Mouse (Mus musculus): ENCODE results near the gene Oosp3. TPM values are rescaled to one million over a fixed set of nuclear protein-coding genes. Genes with fewer than 3 reads are reported as not detected.

Oosp3 gene
- not detected in 2 replicates for polyA plus RNA-seq (2015; fragmentation: Nextera tagmentation; extraction: Ambion mirVana)

GRCm38 (mm10) chr19:11696755-11697154, at the start of gene Oosp3:
TSS of gene Oosp3 (plus strand) at chr19:11697055.
- ATAC-seq (ENCODE audit: insufficient read depth, low FRiP score): no peak
- no peaks in the 10 kb centered on the region for H3K9me3 ChIP-seq (replicated peaks; ENCODE audit: control insufficient read depth, low read length)
- no peak within 1 kb of the TSS for H3K4me3 ChIP-seq (replicated peaks; ENCODE audit: low read length)
- H3K9ac ChIP-seq (ENCODE audit: low read length): no peak within 1 kb of the TSS
- no peaks in the 10 kb centered on the region for H3K4me1 ChIP-seq (ENCODE audit: control insufficient read depth, insufficient read depth, low read length)
- 81% methylated on average over 2 of the region's 2 CpGs for WGBS
- no peak within 1 kb of the TSS for H3K27ac ChIP-seq (ENCODE audit: low read length)
- H3K4me2 ChIP-seq (ENCODE audit: low read depth, low read length): no peak within 1 kb of the TSS
- H3K27me3 ChIP-seq (ENCODE audit: control insufficient read depth, insufficient read depth, low read length): no peaks in the 10 kb centered on the region
- H3K36me3 ChIP-seq (ENCODE audit: control insufficient read depth, insufficient read depth, low read length): no peaks in the 10 kb centered on the region

- H3K27me3 ChIP-seq (ENCODE audit: control insufficient read depth, insufficient read depth, low read length): no peaks in the 10 kb centered on the region
- 63% methylated on average over 4 of the region's 4 CpGs for WGBS
- H3K4me2 ChIP-seq (ENCODE audit: low read depth, low read length): no peak overlapping the region
- H3K9me3 ChIP-seq (replicated peaks; ENCODE audit: control insufficient read depth, low read length): no peaks in the 10 kb centered on the region
- ATAC-seq (ENCODE audit: insufficient read depth, low FRiP score): no peak
- H3K4me1 ChIP-seq (ENCODE audit: control insufficient read depth, insufficient read depth, low read length): no peaks in the 10 kb centered on the region
- no peaks in the 10 kb centered on the region for H3K36me3 ChIP-seq (ENCODE audit: control insufficient read depth, insufficient read depth, low read length)
- H3K9ac ChIP-seq (ENCODE audit: low read length): no peak overlapping the region
- H3K27ac ChIP-seq (ENCODE audit: low read length): no peak overlapping the region
- no peak overlapping the region for H3K4me3 ChIP-seq (replicated peaks; ENCODE audit: low read length)
These were observed 47.3 kb upstream of the Oosp3 start for GRCm38 (mm10) chr19:11649564-11649963.

- Histone ChIP-seq H3K36me3 (ENCODE audit: control insufficient read depth, insufficient read depth, low read length) (no peaks in the 10 kb centered on the region), H3K27ac (ENCODE audit: low read length) (no peak overlapping the region), H3K4me3 (replicated peaks; ENCODE audit: low read length) (no peak overlapping the region), H3K27me3 (ENCODE audit: control insufficient read depth, insufficient read depth, low read length) (no peaks in the 10 kb centered on the region), H3K4me2 (ENCODE audit: low read depth, low read length) (no peak overlapping the region), H3K4me1 (ENCODE audit: control insufficient read depth, insufficient read depth, low read length) (no peaks in the 10 kb centered on the region), H3K9ac (ENCODE audit: low read length) (no peak overlapping the region), H3K9me3 (replicated peaks; ENCODE audit: control insufficient read depth, low read length) (no peaks in the 10 kb centered on the region)
- no peak for ATAC-seq (ENCODE audit: insufficient read depth, low FRiP score)
- 62% methylated on average over 2 of the region's 2 CpGs for WGBS
These were observed 37.7 kb upstream of the Oosp3 start for GRCm38 (mm10) chr19:11659142-11659541.

- Histone ChIP-seq H3K9me3 (replicated peaks; ENCODE audit: control insufficient read depth, low read length) (no peaks in the 10 kb centered on the region), H3K4me2 (ENCODE audit: low read depth, low read length) (no peak within 1 kb of the TSS), H3K9ac (ENCODE audit: low read length) (no peak within 1 kb of the TSS), H3K27me3 (ENCODE audit: control insufficient read depth, insufficient read depth, low read length) (no peaks in the 10 kb centered on the region), H3K4me3 (replicated peaks; ENCODE audit: low read length) (no peak within 1 kb of the TSS), H3K27ac (ENCODE audit: low read length) (no peak within 1 kb of the TSS), H3K4me1 (ENCODE audit: control insufficient read depth, insufficient read depth, low read length) (no peaks in the 10 kb centered on the region), H3K36me3 (ENCODE audit: control insufficient read depth, insufficient read depth, low read length) (no peaks in the 10 kb centered on the region)
- WGBS: 83% methylated on average over 5 of the region's 5 CpGs
- ATAC-seq (ENCODE audit: insufficient read depth, low FRiP score): no peak
These were observed 36.4 kb upstream of the Oosp3 start, which contains the start of gene Oosp2 for GRCm38 (mm10) chr19:11660459-11660858. TSS of gene Oosp2 (minus strand) at chr19:11660559.

GRCm38 (mm10) chr19:11661562-11661961, 35.3 kb upstream of the Oosp3 start:
- no peak overlapping the region for H3K27ac ChIP-seq (ENCODE audit: low read length)
- no peaks in the 10 kb centered on the region for H3K27me3 ChIP-seq (ENCODE audit: control insufficient read depth, insufficient read depth, low read length)
- H3K9ac ChIP-seq (ENCODE audit: low read length): no peak overlapping the region
- no peak overlapping the region for H3K4me2 ChIP-seq (ENCODE audit: low read depth, low read length)
- no peaks in the 10 kb centered on the region for H3K36me3 ChIP-seq (ENCODE audit: control insufficient read depth, insufficient read depth, low read length)
- H3K9me3 ChIP-seq (replicated peaks; ENCODE audit: control insufficient read depth, low read length): no peaks in the 10 kb centered on the region
- no peaks in the 10 kb centered on the region for H3K4me1 ChIP-seq (ENCODE audit: control insufficient read depth, insufficient read depth, low read length)
- no peak for ATAC-seq (ENCODE audit: insufficient read depth, low FRiP score)
- no peak overlapping the region for H3K4me3 ChIP-seq (replicated peaks; ENCODE audit: low read length)

GRCm38 (mm10) chr19:11690839-11691238, 6.0 kb upstream of the Oosp3 start, which contains the start of gene Oosp1:
TSS of gene Oosp1 (minus strand) at chr19:11691150.
- Histone ChIP-seq H3K36me3 (ENCODE audit: control insufficient read depth, insufficient read depth, low read length) (no peaks in the 10 kb centered on the region), H3K9me3 (replicated peaks; ENCODE audit: control insufficient read depth, low read length) (no peaks in the 10 kb centered on the region), H3K9ac (ENCODE audit: low read length) (no peak within 1 kb of the TSS), H3K27me3 (ENCODE audit: control insufficient read depth, insufficient read depth, low read length) (no peaks in the 10 kb centered on the region), H3K27ac (ENCODE audit: low read length) (no peak within 1 kb of the TSS), H3K4me1 (ENCODE audit: control insufficient read depth, insufficient read depth, low read length) (no peaks in the 10 kb centered on the region), H3K4me2 (ENCODE audit: low read depth, low read length) (no peak within 1 kb of the TSS), H3K4me3 (replicated peaks; ENCODE audit: low read length) (no peak within 1 kb of the TSS)
- whole genome bisulfite sequencing: 64% methylated on average over 5 of the region's 5 CpGs
- ATAC-seq (ENCODE audit: insufficient read depth, low FRiP score): no peak

- no peak overlapping the region for H3K4me3 ChIP-seq (replicated peaks; ENCODE audit: low read length)
- 39% methylated on average over 1 of the region's 1 CpGs for WGBS
- no peak overlapping the region for H3K27ac ChIP-seq (ENCODE audit: low read length)
- no peaks in the 10 kb centered on the region for H3K4me1 ChIP-seq (ENCODE audit: control insufficient read depth, insufficient read depth, low read length)
- no peaks in the 10 kb centered on the region for H3K27me3 ChIP-seq (ENCODE audit: control insufficient read depth, insufficient read depth, low read length)
- no peaks in the 10 kb centered on the region for H3K9me3 ChIP-seq (replicated peaks; ENCODE audit: control insufficient read depth, low read length)
- no peak overlapping the region for H3K9ac ChIP-seq (ENCODE audit: low read length)
- H3K4me2 ChIP-seq (ENCODE audit: low read depth, low read length): no peak overlapping the region
- H3K36me3 ChIP-seq (ENCODE audit: control insufficient read depth, insufficient read depth, low read length): no peaks in the 10 kb centered on the region
- no peak for ATAC-seq (ENCODE audit: insufficient read depth, low FRiP score)
These were observed 5.4 kb upstream of the Oosp3 start for GRCm38 (mm10) chr19:11691454-11691853.

GRCm38 (mm10) chr19:11698342-11698741, 1.5 kb downstream of the Oosp3 start:
- no peaks in the 10 kb centered on the region for H3K4me1 ChIP-seq (ENCODE audit: control insufficient read depth, insufficient read depth, low read length)
- H3K9me3 ChIP-seq (replicated peaks; ENCODE audit: control insufficient read depth, low read length): no peaks in the 10 kb centered on the region
- H3K4me3 ChIP-seq (replicated peaks; ENCODE audit: low read length): no peak overlapping the region
- no peaks in the 10 kb centered on the region for H3K36me3 ChIP-seq (ENCODE audit: control insufficient read depth, insufficient read depth, low read length)
- no peak overlapping the region for H3K9ac ChIP-seq (ENCODE audit: low read length)
- H3K27me3 ChIP-seq (ENCODE audit: control insufficient read depth, insufficient read depth, low read length): no peaks in the 10 kb centered on the region
- no peak overlapping the region for H3K27ac ChIP-seq (ENCODE audit: low read length)
- H3K4me2 ChIP-seq (ENCODE audit: low read depth, low read length): no peak overlapping the region
- ATAC-seq (ENCODE audit: insufficient read depth, low FRiP score): no peak
- WGBS: 84% methylated on average over 6 of the region's 6 CpGs

GRCm38 (mm10) chr19:11712451-11712850, 15.6 kb downstream of the Oosp3 start:
- H3K4me1 ChIP-seq (ENCODE audit: control insufficient read depth, insufficient read depth, low read length): no peaks in the 10 kb centered on the region
- H3K4me2 ChIP-seq (ENCODE audit: low read depth, low read length): no peak overlapping the region
- no peaks in the 10 kb centered on the region for H3K36me3 ChIP-seq (ENCODE audit: control insufficient read depth, insufficient read depth, low read length)
- ATAC-seq (ENCODE audit: insufficient read depth, low FRiP score): no peak
- H3K27ac ChIP-seq (ENCODE audit: low read length): no peak overlapping the region
- H3K9ac ChIP-seq (ENCODE audit: low read length): no peak overlapping the region
- 76% methylated on average over 4 of the region's 4 CpGs for WGBS
- no peak overlapping the region for H3K4me3 ChIP-seq (replicated peaks; ENCODE audit: low read length)
- no peaks in the 10 kb centered on the region for H3K9me3 ChIP-seq (replicated peaks; ENCODE audit: control insufficient read depth, low read length)
- no peaks in the 10 kb centered on the region for H3K27me3 ChIP-seq (ENCODE audit: control insufficient read depth, insufficient read depth, low read length)

GRCm38 (mm10) chr19:11720071-11720470, 23.2 kb downstream of the Oosp3 start:
- no peaks in the 10 kb centered on the region for H3K36me3 ChIP-seq (ENCODE audit: control insufficient read depth, insufficient read depth, low read length)
- no peak overlapping the region for H3K4me2 ChIP-seq (ENCODE audit: low read depth, low read length)
- no peak overlapping the region for H3K4me3 ChIP-seq (replicated peaks; ENCODE audit: low read length)
- ATAC-seq (ENCODE audit: insufficient read depth, low FRiP score): no peak
- no peaks in the 10 kb centered on the region for H3K9me3 ChIP-seq (replicated peaks; ENCODE audit: control insufficient read depth, low read length)
- 81% methylated on average over 3 of the region's 3 CpGs for WGBS
- no peak overlapping the region for H3K9ac ChIP-seq (ENCODE audit: low read length)
- H3K27me3 ChIP-seq (ENCODE audit: control insufficient read depth, insufficient read depth, low read length): no peaks in the 10 kb centered on the region
- H3K27ac ChIP-seq (ENCODE audit: low read length): no peak overlapping the region
- H3K4me1 ChIP-seq (ENCODE audit: control insufficient read depth, insufficient read depth, low read length): no peaks in the 10 kb centered on the region
